Mouse (Mus musculus): ENCODE data around the gene Aox4. TPM values are rescaled to one million over a fixed set of nuclear protein-coding genes. Genes with fewer than 3 reads are reported as not detected.

The Aox4 gene
- total RNA-seq, 2 experiments from 2014 or later, result 0.06 to 0.15 TPM

- DNase-seq, result no peak
Measured at GRCm38 (mm10) chr1:58302015-58302414, 91.8 kb downstream of the Aox4 start.

GRCm38 (mm10) chr1:58303009-58303408, 92.8 kb downstream of the Aox4 start:
- no peak for DNase-seq

- DNase-seq, result no peak
Measured at GRCm38 (mm10) chr1:58303726-58304125, 93.5 kb downstream of the Aox4 start.

GRCm38 (mm10) chr1:58304296-58304695, 94.1 kb downstream of the Aox4 start:
- peak; percentile 40 for DNase-seq

GRCm38 (mm10) chr1:58307181-58307580, 97.0 kb downstream of the Aox4 start:
- no peak for DNase-seq

GRCm38 (mm10) chr1:58308594-58308993, 98.4 kb downstream of the Aox4 start:
- DNase-seq, result no peak

- no peak for DNase-seq
Measured at GRCm38 (mm10) chr1:58309853-58310252, 99.7 kb downstream of the Aox4 start.

GRCm38 (mm10) chr1:58311221-58311864, 101.1 kb downstream of the Aox4 start:
- no peak for DNase-seq

GRCm38 (mm10) chr1:58313173-58313572, 103.0 kb downstream of the Aox4 start:
- DNase-seq, result no peak

- DNase-seq, result no peak
Measured at GRCm38 (mm10) chr1:58315532-58315931, 105.3 kb downstream of the Aox4 start.

Other genes with a start within 250 kb of the Aox4 start
- 1 to 10 TPM; 4.8 to 6.0 TPM for gene Sgo2a, start 214.4 kb upstream of the Aox4 start, total RNA-seq (2021)
- 10 to 100 TPM; 14.4 to 15.8 TPM for gene Kctd18, start 191.4 kb upstream of the Aox4 start, total RNA-seq (2021)
- 10 to 100 TPM; 19.2 to 26.3 TPM for gene Aox1, start 180.5 kb upstream of the Aox4 start, total RNA-seq (2021)
- gene Aox3, start 97.3 kb upstream of the Aox4 start, total RNA-seq (2021), result 1 to 10 TPM; 5.5 to 9.2 TPM
- under 1 TPM; 0.06 to 0.12 TPM for gene Aox2, start 67.9 kb downstream of the Aox4 start, total RNA-seq (2021)
- 100 to 1,000 TPM; 151 to 169 TPM for gene Bzw1, start 182.5 kb downstream of the Aox4 start, total RNA-seq (2021)
- gene Clk1, start 213.7 kb downstream of the Aox4 start, total RNA-seq (2021), result 100 to 1,000 TPM; 110 to 152 TPM
- 10 to 100 TPM; 18.2 to 21.1 TPM for gene Nif3l1, start 234.8 kb downstream of the Aox4 start, total RNA-seq (2021)
- gene Ppil3, start 235.1 kb downstream of the Aox4 start, total RNA-seq (2021), result 10 to 100 TPM; 29.7 to 30.1 TPM